13 mouse cellular contexts compared by ENCODE assay signal in genomic region chr1:172463387-172464333, GRCm38 (mm10). TPM values are rescaled to one million over a fixed set of nuclear protein-coding genes. Genes with fewer than 3 reads are reported as not detected.
"Had no signal": no experiment of that assay in that cellular context is flagged by ENCODE, and none has a peak within 500 bp of the region (broad histone marks: within the 10 kb centered on the region; RNA-seq: fewer than 3 reads in every experiment).

No protein-coding gene starts in this region.

- H3K27ac ChIP-seq: limb, embryonic 15.5 days; lung, embryonic 15.5 days; macrophage; midbrain, embryonic 15.5 days; neural tube, embryonic 12.5 days had no signal

- H3K4me3 ChIP-seq: limb, embryonic 15.5 days; lung, embryonic 15.5 days; midbrain, embryonic 15.5 days; neural tube, embryonic 12.5 days had no signal

- H3K4me2 ChIP-seq: limb, embryonic 15.5 days; lung, embryonic 15.5 days; midbrain, embryonic 11.5 days; midbrain, embryonic 15.5 days; neural tube, embryonic 12.5 days had no signal

- H3K9ac ChIP-seq: limb, embryonic 15.5 days; lung, embryonic 15.5 days; midbrain, embryonic 15.5 days; neural tube, embryonic 12.5 days had no signal

- DNase-seq: kidney, adult 8-10 months; kidney, postnatal 25 days; layer of hippocampus, adult 9-11 months; layer of hippocampus, postnatal 36 days; lung, postnatal 14 days; retina, postnatal 1 day had no signal

- H3K27me3 ChIP-seq: limb, embryonic 15.5 days; lung, embryonic 15.5 days; midbrain, embryonic 15.5 days; neural tube, embryonic 12.5 days had no signal

- H3K9me3 ChIP-seq: limb, embryonic 15.5 days; lung, embryonic 15.5 days; midbrain, embryonic 15.5 days; neural tube, embryonic 12.5 days had no signal

- H3K36me3 ChIP-seq: limb, embryonic 15.5 days; lung, embryonic 15.5 days; midbrain, embryonic 15.5 days; neural tube, embryonic 12.5 days had no signal

- ATAC-seq: midbrain, embryonic 15.5 days had no signal

- H3K4me1 ChIP-seq: limb, embryonic 15.5 days; lung, embryonic 15.5 days; midbrain, embryonic 15.5 days; neural tube, embryonic 12.5 days had no signal

RNA-seq across cellular contexts. Expression of gene Cfap45, which starts 56.9 kb away (rescaled TPM):
- total RNA-seq: monocyte, adult 5-6 weeks had no signal
